Mouse (Mus musculus) liver, embryonic 15.5 days (tissue): ENCODE data around the gene Lhx8. TPM values are rescaled to one million over a fixed set of nuclear protein-coding genes. Genes with fewer than 3 reads are reported as not detected.
A peak's percentile ranks its signal among the peaks of the same experiment; 100 is the strongest.

Source experiments
- ATAC-seq: fragments of 200-750 bp; cut with Nextera tagmentation; 2 replicates; pipeline ENCODE4 v1.8.0; 2017; ENCODE audit warnings: moderate number of reproducible peaks, mild to moderate bottlenecking, moderate library complexity; ENCODE audit not compliant: insufficient read depth
- H3K27ac ChIP-seq: fragments of 300-500 bp; sonication (generic); replicated peaks from 2 replicates; pipeline ENCODE4 v1.5.1; 2015; ENCODE audit warnings: mild to moderate bottlenecking, inconsistent platforms
- H3K27me3 ChIP-seq: fragments of 300-500 bp; sonication (generic); 2 replicates; pipeline ENCODE4 v1.6.1; 2015; ENCODE audit warnings: mild to moderate bottlenecking, inconsistent platforms
- H3K36me3 ChIP-seq: fragments of 300-500 bp; sonication (generic); replicated peaks from 2 replicates; pipeline ENCODE4 v1.6.1; 2015; ENCODE audit warnings: moderate library complexity, mild to moderate bottlenecking, inconsistent platforms
- H3K4me1 ChIP-seq: fragments of 300-500 bp; sonication (generic); replicated peaks from 2 replicates; pipeline ENCODE4 v1.6.1; 2015; ENCODE audit warnings: inconsistent platforms
- H3K4me2 ChIP-seq: fragments of 300-500 bp; sonication (generic); 2 replicates; pipeline ENCODE4 v1.6.1; 2015; ENCODE audit warnings: moderate library complexity, mild to moderate bottlenecking, inconsistent platforms
- H3K4me3 ChIP-seq: fragments of 300-500 bp; sonication (generic); replicated peaks from 2 replicates; pipeline ENCODE4 v1.5.1; 2015; ENCODE audit warnings: mild to moderate bottlenecking, inconsistent platforms
- H3K9ac ChIP-seq: fragments of 300-500 bp; sonication (generic); 2 replicates; pipeline ENCODE4 v1.6.1; 2015; ENCODE audit warnings: moderate library complexity, mild to moderate bottlenecking, inconsistent platforms
- H3K9me3 ChIP-seq: fragments of 300-500 bp; sonication (generic); replicated peaks from 2 replicates; pipeline ENCODE4 v1.6.1; 2016; ENCODE audit warnings: inconsistent platforms
- WGBS: fragments of 180-500 bp; shearing (Covaris S2); methylation state at CpG from one replicate; pipeline ENCODE4 v1.1.7; 2015; ENCODE audit warnings: mixed read lengths; ENCODE audit not compliant: insufficient replicate concordance; 5-methylcytosine and 5-hydroxymethylcytosine counted together
- polyA plus RNA-seq: library from polyadenylated mRNA; unstranded; fragments of >200 nt; fragmentation: Nextera tagmentation; extraction: Ambion mirVana; gene quantifications from 2 replicates; pipeline ENCODE4 v1.2.1, GENCODE M21; 2015

Gene Lhx8
- 0.08 TPM in 1 of 2 replicates, not detected in the other for polyA plus RNA-seq

- Histone ChIP-seq H3K4me3 (0 out of 2 replicates have a peak within 1 kb of the TSS, but pooled peaks have one; percentile 25), H3K9me3 (no peaks in the 10 kb centered on the region), H3K9ac (no peak within 1 kb of the TSS), H3K27me3 (peaks cover 100% of the 10 kb centered on the region), H3K4me2 (no peak within 1 kb of the TSS), H3K4me1 (0 out of 2 replicates have a peak, but pooled peaks cover 6% of the 10 kb centered on the region), H3K36me3 (no peaks in the 10 kb centered on the region), H3K27ac (no peak within 1 kb of the TSS)
- 1% methylated on average over 28 of the region's 28 CpGs for WGBS
- no peak for ATAC-seq
These were observed at the start of gene Lhx8 for GRCm38 (mm10) chr3:154330181-154331002. Gene Lhx8 (minus strand): TSS chr3:154330659.

- H3K4me3 ChIP-seq, result no peak overlapping the region
These were observed 43.1 kb upstream of the Lhx8 start for GRCm38 (mm10) chr3:154373536-154373935.

GRCm38 (mm10) chr3:154372688-154373087, 42.2 kb upstream of the Lhx8 start:
- ATAC-seq, result no peak
- H3K9me3 ChIP-seq, result no peaks in the 10 kb centered on the region
- H3K4me2 ChIP-seq, result no peak overlapping the region
- no peak overlapping the region for H3K9ac ChIP-seq
- H3K36me3 ChIP-seq, result no peaks in the 10 kb centered on the region
- H3K27me3 ChIP-seq, result no peaks in the 10 kb centered on the region
- H3K27ac ChIP-seq, result no peak overlapping the region
- H3K4me3 ChIP-seq, result no peak overlapping the region
- H3K4me1 ChIP-seq, result no peaks in the 10 kb centered on the region

More at GRCm38 (mm10) chr3:154373536-154373935, 43.1 kb upstream of the Lhx8 start:
- ATAC-seq, result no peak
- H3K9ac ChIP-seq, result no peak overlapping the region
- no peaks in the 10 kb centered on the region for H3K4me1 ChIP-seq
- no peaks in the 10 kb centered on the region for H3K36me3 ChIP-seq
- H3K9me3 ChIP-seq, result no peaks in the 10 kb centered on the region
- 51% methylated on average over 5 of the region's 5 CpGs for WGBS
- no peak overlapping the region for H3K27ac ChIP-seq
- H3K4me2 ChIP-seq, result no peak overlapping the region
- no peaks in the 10 kb centered on the region for H3K27me3 ChIP-seq

GRCm38 (mm10) chr3:154367327-154367726, 36.9 kb upstream of the Lhx8 start:
- no peaks in the 10 kb centered on the region for H3K9me3 ChIP-seq
- H3K27me3 ChIP-seq, result no peaks in the 10 kb centered on the region
- WGBS, result 39% methylated on average over 3 of the region's 3 CpGs
- no peak overlapping the region for H3K27ac ChIP-seq
- no peaks in the 10 kb centered on the region for H3K36me3 ChIP-seq
- no peak overlapping the region for H3K4me3 ChIP-seq
- H3K9ac ChIP-seq, result no peak overlapping the region
- H3K4me2 ChIP-seq, result no peak overlapping the region
- no peaks in the 10 kb centered on the region for H3K4me1 ChIP-seq
- no peak for ATAC-seq

- H3K4me2 ChIP-seq, result no peak overlapping the region
- H3K27ac ChIP-seq, result no peak overlapping the region
- no peaks in the 10 kb centered on the region for H3K27me3 ChIP-seq
- ATAC-seq, result no peak
- 22% methylated on average over 10 of the region's 10 CpGs for WGBS
- no peak overlapping the region for H3K9ac ChIP-seq
- no peaks in the 10 kb centered on the region for H3K4me1 ChIP-seq
- H3K9me3 ChIP-seq, result no peaks in the 10 kb centered on the region
- H3K4me3 ChIP-seq, result no peak overlapping the region
- no peaks in the 10 kb centered on the region for H3K36me3 ChIP-seq
These were observed 34.2 kb upstream of the Lhx8 start for GRCm38 (mm10) chr3:154364604-154365209.

GRCm38 (mm10) chr3:154363507-154363906, 33.0 kb upstream of the Lhx8 start:
- no peak overlapping the region for H3K4me3 ChIP-seq
- 44% methylated on average over 9 of the region's 9 CpGs for WGBS
- no peak for ATAC-seq
- H3K9me3 ChIP-seq, result no peaks in the 10 kb centered on the region
- H3K4me1 ChIP-seq, result no peaks in the 10 kb centered on the region
- no peaks in the 10 kb centered on the region for H3K36me3 ChIP-seq
- H3K27me3 ChIP-seq, result no peaks in the 10 kb centered on the region
- no peak overlapping the region for H3K27ac ChIP-seq
- H3K4me2 ChIP-seq, result no peak overlapping the region
- H3K9ac ChIP-seq, result no peak overlapping the region

GRCm38 (mm10) chr3:154359231-154359630, 28.8 kb upstream of the Lhx8 start:
- 45% methylated on average over 2 of the region's 2 CpGs for WGBS

GRCm38 (mm10) chr3:154340294-154340914, 9.9 kb upstream of the Lhx8 start:
- H3K9me3 ChIP-seq, result no peaks in the 10 kb centered on the region
- H3K36me3 ChIP-seq, result no peaks in the 10 kb centered on the region
- ATAC-seq, result no peak
- H3K27me3 ChIP-seq, result peaks cover 18% of the 10 kb centered on the region
- no peak overlapping the region for H3K9ac ChIP-seq
- no peak overlapping the region for H3K27ac ChIP-seq
- no peaks in the 10 kb centered on the region for H3K4me1 ChIP-seq
- WGBS, result 65% methylated on average over 13 of the region's 13 CpGs
- H3K4me3 ChIP-seq, result no peak overlapping the region
- H3K4me2 ChIP-seq, result no peak overlapping the region

More at GRCm38 (mm10) chr3:154359231-154359630, 28.8 kb upstream of the Lhx8 start:
- Histone ChIP-seq H3K36me3 (no peaks in the 10 kb centered on the region), H3K27ac (no peak overlapping the region), H3K4me1 (no peaks in the 10 kb centered on the region), H3K9ac (no peak overlapping the region), H3K4me3 (no peak overlapping the region), H3K9me3 (no peaks in the 10 kb centered on the region), H3K27me3 (no peaks in the 10 kb centered on the region), H3K4me2 (no peak overlapping the region)
- no peak for ATAC-seq

GRCm38 (mm10) chr3:154339649-154340260, 9.3 kb upstream of the Lhx8 start:
- no peaks in the 10 kb centered on the region for H3K4me1 ChIP-seq
- no peak overlapping the region for H3K27ac ChIP-seq
- ATAC-seq, result no peak
- H3K4me3 ChIP-seq, result no peak overlapping the region
- no peaks in the 10 kb centered on the region for H3K9me3 ChIP-seq
- H3K36me3 ChIP-seq, result no peaks in the 10 kb centered on the region
- no peak overlapping the region for H3K4me2 ChIP-seq
- H3K27me3 ChIP-seq, result peaks cover 24% of the 10 kb centered on the region
- WGBS, result 78% methylated on average over 17 of the region's 17 CpGs
- no peak overlapping the region for H3K9ac ChIP-seq

GRCm38 (mm10) chr3:154334806-154335205, 4.3 kb upstream of the Lhx8 start:
- 0 out of 2 replicates have a peak, but pooled peaks cover 4% of the 10 kb centered on the region for H3K4me1 ChIP-seq
- H3K9me3 ChIP-seq, result no peaks in the 10 kb centered on the region
- H3K9ac ChIP-seq, result no peak overlapping the region
- H3K27me3 ChIP-seq, result peaks cover 74% of the 10 kb centered on the region
- H3K4me3 ChIP-seq, result no peak overlapping the region
- WGBS, result 4% methylated on average over 10 of the region's 10 CpGs
- H3K36me3 ChIP-seq, result no peaks in the 10 kb centered on the region
- no peak overlapping the region for H3K27ac ChIP-seq
- no peak overlapping the region for H3K4me2 ChIP-seq
- no peak for ATAC-seq
